Mouse (Mus musculus) left cerebral cortex, adult 2 months (tissue): ENCODE results near the gene Chmp2b. TPM values are rescaled to one million over a fixed set of nuclear protein-coding genes. Genes with fewer than 3 reads are reported as not detected.

Source experiments
- DNase-seq, 2 experiments: peaks; one replicate each; pipeline ENCODE4 v3.0.0; 2021 to 2022; ENCODE audit warnings: low spot score in 2 of 2, mixed read lengths in 1 of 2; ENCODE audit errors: extremely low spot score in 1 of 2
- H3K27ac ChIP-seq: fragments of 200-600 bp; 2 replicates; pipeline ENCODE4 v1.8.1; 2022
- H3K4me3 ChIP-seq: fragments of 200-600 bp; 2 replicates; pipeline ENCODE4 v1.8.1; 2022
- CTCF ChIP-seq: fragments of 200-600 bp; IDR thresholded peaks from 2 replicates; pipeline ENCODE4 v1.8.1; 2022; ENCODE audit warnings: antibody characterized with exemption, mild to moderate bottlenecking, moderate library complexity
- intact Hi-C: fragments of 180-260 bp; cut with DNase I; formaldehyde crosslinking; loops from one replicate; pipeline ENCODE4 v1.15.1; 2025
- total RNA-seq, 2 experiments: library from RNA; stranded (reverse); gene quantifications; 2 replicates each; pipeline ENCODE4 v1.2.3; 2021

Gene Chmp2b
- total RNA-seq, 2 experiments from 2014 or later, result 60.4 to 62.6 TPM

GRCm38 (mm10) chr16:65560996-65561962 lies 1.2 kb downstream of the Chmp2b start:
- Histone ChIP-seq H3K4me3 (peak overlapping the region; percentile 84), H3K27ac (peak overlapping the region; percentile 93; the same call in 1 of the 2 replicates)
- DNase-seq, result no peak
- TF ChIP-seq CTCF, result no peak; the same call in 1 of the 2 replicates
- intact Hi-C loops, result no loop called here

GRCm38 (mm10) chr16:65559591-65559990 lies 2.9 kb downstream of the Chmp2b start:
- TF ChIP-seq CTCF, result no peak
- intact Hi-C loops, result no loop called here
- H3K27ac ChIP-seq, result no peak overlapping the region
- DNase-seq, result no peak
- H3K4me3 ChIP-seq, result no peak overlapping the region

- TF ChIP-seq CTCF, result no peak
- Histone ChIP-seq H3K27ac (no peak overlapping the region), H3K4me3 (no peak overlapping the region)
- no peak for DNase-seq
- intact Hi-C loops, result no loop called here
These were observed 5.2 kb downstream of the Chmp2b start for GRCm38 (mm10) chr16:65557369-65557768.

- Histone ChIP-seq H3K27ac (no peak overlapping the region), H3K4me3 (no peak overlapping the region)
- DNase-seq, result no peak
- intact Hi-C loops, result no loop called here
- TF ChIP-seq CTCF, result no peak
These were observed 8.3 kb downstream of the Chmp2b start for GRCm38 (mm10) chr16:65554267-65554666.

GRCm38 (mm10) chr16:65550814-65551213 lies 11.7 kb downstream of the Chmp2b start:
- no peak for DNase-seq
- Histone ChIP-seq H3K4me3 (no peak overlapping the region), H3K27ac (no peak overlapping the region)
- no peak for TF ChIP-seq CTCF
- intact Hi-C loops, result no loop called here

GRCm38 (mm10) chr16:65548960-65549359 lies 13.6 kb downstream of the Chmp2b start:
- intact Hi-C loops, result no loop called here
- Histone ChIP-seq H3K27ac (no peak overlapping the region), H3K4me3 (no peak overlapping the region)
- TF ChIP-seq CTCF, result no peak
- no peak for DNase-seq

GRCm38 (mm10) chr16:65543676-65544293 lies 18.7 kb downstream of the Chmp2b start:
- Histone ChIP-seq H3K4me3 (no peak overlapping the region), H3K27ac (no peak overlapping the region)
- no peak for TF ChIP-seq CTCF
- intact Hi-C loops, result no loop called here
- DNase-seq, result no peak

GRCm38 (mm10) chr16:65533315-65533999 lies 29.1 kb downstream of the Chmp2b start:
- peak; percentile 34 to 61 for DNase-seq
- intact Hi-C loops, result no loop called here
- TF ChIP-seq CTCF, result peak; percentile 73
- Histone ChIP-seq H3K27ac (no peak overlapping the region), H3K4me3 (no peak overlapping the region)

GRCm38 (mm10) chr16:65531663-65532062 lies 30.9 kb downstream of the Chmp2b start:
- H3K27ac ChIP-seq, result no peak overlapping the region
- no peak; the same call in 1 of the 2 replicates for TF ChIP-seq CTCF
- intact Hi-C loops, result no loop called here
- DNase-seq, result peak; percentile 68 to 75
- H3K4me3 ChIP-seq, result no peak overlapping the region

GRCm38 (mm10) chr16:65529589-65529988 lies 32.9 kb downstream of the Chmp2b start:
- no peak for DNase-seq
- H3K27ac ChIP-seq, result no peak overlapping the region
- intact Hi-C loops, result no loop called here
- no peak for TF ChIP-seq CTCF
- no peak overlapping the region for H3K4me3 ChIP-seq

GRCm38 (mm10) chr16:65526695-65527094 lies 35.8 kb downstream of the Chmp2b start:
- intact Hi-C loops, result no loop called here
- no peak overlapping the region for H3K4me3 ChIP-seq
- TF ChIP-seq CTCF, result no peak
- DNase-seq, result no peak
- no peak overlapping the region for H3K27ac ChIP-seq

GRCm38 (mm10) chr16:65526004-65526403 lies 36.5 kb downstream of the Chmp2b start:
- DNase-seq, result no peak
- H3K27ac ChIP-seq, result no peak overlapping the region
- no peak for TF ChIP-seq CTCF
- intact Hi-C loops, result no loop called here
- no peak overlapping the region for H3K4me3 ChIP-seq
